Mouse (Mus musculus): Measurements from ENCODE around the gene 1810046K07Rik. TPM values are rescaled to one million over a fixed set of nuclear protein-coding genes. Genes with fewer than 3 reads are reported as not detected.

Gene 1810046K07Rik
- polyA plus RNA-seq, 1 experiment from 2014 or later, result not detected

GRCm38 (mm10) chr9:51312554-51313317, 16.0 kb downstream of the 1810046K07Rik start:
- 57% methylated on average over 18 of the region's 18 CpGs for WGBS
- DNase-seq (ENCODE audit: low spot score) (peak; percentile 73), ATAC-seq (peak; percentile 82)
- H3K36me3 ChIP-seq (ENCODE audit: control insufficient read depth, insufficient read depth, low read length), result no peaks in the 10 kb centered on the region
- 0 out of 2 replicates have a peak overlapping the region, but pooled peaks have one; percentile 27 for H3K27ac ChIP-seq (ENCODE audit: low read depth, low read length)
- H3K4me3 ChIP-seq (ENCODE audit: low read depth, low read length), result no peak overlapping the region
- no peaks in the 10 kb centered on the region for H3K27me3 ChIP-seq (replicated peaks; ENCODE audit: control insufficient read depth, insufficient read depth, low read length)
- no peak overlapping the region for H3K4me2 ChIP-seq (ENCODE audit: low read length)
- H3K9ac ChIP-seq (ENCODE audit: low read length), result no peak overlapping the region
- no peaks in the 10 kb centered on the region for H3K4me1 ChIP-seq (ENCODE audit: control insufficient read depth, insufficient read depth, low read length)
- no peaks in the 10 kb centered on the region for H3K9me3 ChIP-seq (replicated peaks; ENCODE audit: control insufficient read depth, low read length)

- Histone ChIP-seq H3K4me2 (ENCODE audit: low read length) (no peak overlapping the region), H3K36me3 (ENCODE audit: control insufficient read depth, insufficient read depth, low read length) (no peaks in the 10 kb centered on the region), H3K4me1 (ENCODE audit: control insufficient read depth, insufficient read depth, low read length) (no peaks in the 10 kb centered on the region), H3K27ac (ENCODE audit: low read depth, low read length) (no peak overlapping the region), H3K4me3 (ENCODE audit: low read depth, low read length) (no peak overlapping the region), H3K9ac (ENCODE audit: low read length) (no peak overlapping the region), H3K9me3 (replicated peaks; ENCODE audit: control insufficient read depth, low read length) (no peaks in the 10 kb centered on the region), H3K27me3 (replicated peaks; ENCODE audit: control insufficient read depth, insufficient read depth, low read length) (no peaks in the 10 kb centered on the region)
- 86% methylated on average over 7 of the region's 7 CpGs for WGBS
- ATAC-seq (no peak), DNase-seq (ENCODE audit: low spot score) (no peak)
Measured at GRCm38 (mm10) chr9:51310515-51310914, 18.2 kb downstream of the 1810046K07Rik start.

GRCm38 (mm10) chr9:51306351-51306750, 22.4 kb downstream of the 1810046K07Rik start:
- H3K9me3 ChIP-seq (replicated peaks; ENCODE audit: control insufficient read depth, low read length), result no peaks in the 10 kb centered on the region

GRCm38 (mm10) chr9:51305146-51305545, 23.6 kb downstream of the 1810046K07Rik start:
- no peak overlapping the region for H3K4me2 ChIP-seq (ENCODE audit: low read length)

More at GRCm38 (mm10) chr9:51306351-51306750, 22.4 kb downstream of the 1810046K07Rik start:
- no peak for DNase-seq (ENCODE audit: low spot score)
- Histone ChIP-seq H3K4me1 (ENCODE audit: control insufficient read depth, insufficient read depth, low read length) (no peaks in the 10 kb centered on the region), H3K4me3 (ENCODE audit: low read depth, low read length) (no peak overlapping the region), H3K27ac (ENCODE audit: low read depth, low read length) (no peak overlapping the region), H3K36me3 (ENCODE audit: control insufficient read depth, insufficient read depth, low read length) (no peaks in the 10 kb centered on the region), H3K9ac (ENCODE audit: low read length) (no peak overlapping the region), H3K27me3 (replicated peaks; ENCODE audit: control insufficient read depth, insufficient read depth, low read length) (no peaks in the 10 kb centered on the region), H3K4me2 (ENCODE audit: low read length) (no peak overlapping the region)
- ATAC-seq, result no peak
- WGBS, result 86% methylated on average over 3 of the region's 3 CpGs

GRCm38 (mm10) chr9:51303980-51304379, 24.7 kb downstream of the 1810046K07Rik start:
- no peak for ATAC-seq
- no peaks in the 10 kb centered on the region for H3K9me3 ChIP-seq (replicated peaks; ENCODE audit: control insufficient read depth, low read length)
- no peak overlapping the region for H3K4me3 ChIP-seq (ENCODE audit: low read depth, low read length)
- H3K27me3 ChIP-seq (replicated peaks; ENCODE audit: control insufficient read depth, insufficient read depth, low read length), result no peaks in the 10 kb centered on the region
- no peaks in the 10 kb centered on the region for H3K36me3 ChIP-seq (ENCODE audit: control insufficient read depth, insufficient read depth, low read length)
- no peaks in the 10 kb centered on the region for H3K4me1 ChIP-seq (ENCODE audit: control insufficient read depth, insufficient read depth, low read length)
- 85% methylated on average over 5 of the region's 5 CpGs for WGBS
- no peak overlapping the region for H3K27ac ChIP-seq (ENCODE audit: low read depth, low read length)
- no peak overlapping the region for H3K9ac ChIP-seq (ENCODE audit: low read length)
- DNase-seq (ENCODE audit: low spot score), result no peak
- no peak overlapping the region for H3K4me2 ChIP-seq (ENCODE audit: low read length)

More at GRCm38 (mm10) chr9:51305146-51305545, 23.6 kb downstream of the 1810046K07Rik start:
- H3K27me3 ChIP-seq (replicated peaks; ENCODE audit: control insufficient read depth, insufficient read depth, low read length), result no peaks in the 10 kb centered on the region
- 58% methylated on average over 3 of the region's 3 CpGs for WGBS
- H3K27ac ChIP-seq (ENCODE audit: low read depth, low read length), result peak overlapping the region; percentile 3; the same call in 1 of the 2 replicates
- no peak overlapping the region for H3K4me3 ChIP-seq (ENCODE audit: low read depth, low read length)
- no peaks in the 10 kb centered on the region for H3K9me3 ChIP-seq (replicated peaks; ENCODE audit: control insufficient read depth, low read length)
- no peak overlapping the region for H3K9ac ChIP-seq (ENCODE audit: low read length)
- H3K4me1 ChIP-seq (ENCODE audit: control insufficient read depth, insufficient read depth, low read length), result no peaks in the 10 kb centered on the region
- no peaks in the 10 kb centered on the region for H3K36me3 ChIP-seq (ENCODE audit: control insufficient read depth, insufficient read depth, low read length)
- DNase-seq (ENCODE audit: low spot score), result peak; percentile 66
- ATAC-seq, result peak; percentile 60; the same call in 1 of the 2 replicates

GRCm38 (mm10) chr9:51293541-51293940, 35.2 kb downstream of the 1810046K07Rik start:
- DNase-seq (ENCODE audit: low spot score) (no peak), ATAC-seq (no peak)
- 82% methylated on average over 8 of the region's 8 CpGs for WGBS
- H3K9me3 ChIP-seq (replicated peaks; ENCODE audit: control insufficient read depth, low read length), result no peaks in the 10 kb centered on the region
- H3K27ac ChIP-seq (ENCODE audit: low read depth, low read length), result no peak overlapping the region
- H3K4me3 ChIP-seq (ENCODE audit: low read depth, low read length), result no peak overlapping the region
- no peaks in the 10 kb centered on the region for H3K4me1 ChIP-seq (ENCODE audit: control insufficient read depth, insufficient read depth, low read length)
- H3K27me3 ChIP-seq (replicated peaks; ENCODE audit: control insufficient read depth, insufficient read depth, low read length), result no peaks in the 10 kb centered on the region
- H3K36me3 ChIP-seq (ENCODE audit: control insufficient read depth, insufficient read depth, low read length), result no peaks in the 10 kb centered on the region
- no peak overlapping the region for H3K4me2 ChIP-seq (ENCODE audit: low read length)
- H3K9ac ChIP-seq (ENCODE audit: low read length), result no peak overlapping the region

- Histone ChIP-seq H3K9ac (ENCODE audit: low read length) (no peak overlapping the region), H3K27me3 (replicated peaks; ENCODE audit: control insufficient read depth, insufficient read depth, low read length) (no peaks in the 10 kb centered on the region), H3K4me2 (ENCODE audit: low read length) (no peak overlapping the region), H3K36me3 (ENCODE audit: control insufficient read depth, insufficient read depth, low read length) (no peaks in the 10 kb centered on the region), H3K4me1 (ENCODE audit: control insufficient read depth, insufficient read depth, low read length) (no peaks in the 10 kb centered on the region), H3K27ac (ENCODE audit: low read depth, low read length) (no peak overlapping the region), H3K9me3 (replicated peaks; ENCODE audit: control insufficient read depth, low read length) (no peaks in the 10 kb centered on the region), H3K4me3 (ENCODE audit: low read depth, low read length) (no peak overlapping the region)
- DNase-seq (ENCODE audit: low spot score) (peak; percentile 94), ATAC-seq (peak; percentile 83)
- WGBS, result 41% methylated on average over 4 of the region's 4 CpGs
Measured at GRCm38 (mm10) chr9:51292674-51293073, 36.0 kb downstream of the 1810046K07Rik start.

- H3K9me3 ChIP-seq (replicated peaks; ENCODE audit: control insufficient read depth, low read length), result no peaks in the 10 kb centered on the region
- H3K4me1 ChIP-seq (ENCODE audit: control insufficient read depth, insufficient read depth, low read length), result no peaks in the 10 kb centered on the region
- no peaks in the 10 kb centered on the region for H3K27me3 ChIP-seq (replicated peaks; ENCODE audit: control insufficient read depth, insufficient read depth, low read length)
- H3K36me3 ChIP-seq (ENCODE audit: control insufficient read depth, insufficient read depth, low read length), result no peaks in the 10 kb centered on the region
- no peak overlapping the region for H3K4me3 ChIP-seq (ENCODE audit: low read depth, low read length)
- WGBS, result 61% methylated on average over 4 of the region's 4 CpGs
- H3K4me2 ChIP-seq (ENCODE audit: low read length), result no peak overlapping the region
- no peak overlapping the region for H3K27ac ChIP-seq (ENCODE audit: low read depth, low read length)
- no peak for DNase-seq (ENCODE audit: low spot score)
- no peak for ATAC-seq
- H3K9ac ChIP-seq (ENCODE audit: low read length), result no peak overlapping the region
Measured at GRCm38 (mm10) chr9:51290980-51291379, 37.7 kb downstream of the 1810046K07Rik start.

GRCm38 (mm10) chr9:51286079-51286478, 42.6 kb downstream of the 1810046K07Rik start:
- Histone ChIP-seq H3K4me3 (ENCODE audit: low read depth, low read length) (no peak overlapping the region), H3K4me1 (ENCODE audit: control insufficient read depth, insufficient read depth, low read length) (no peaks in the 10 kb centered on the region), H3K9me3 (replicated peaks; ENCODE audit: control insufficient read depth, low read length) (no peaks in the 10 kb centered on the region), H3K36me3 (ENCODE audit: control insufficient read depth, insufficient read depth, low read length) (no peaks in the 10 kb centered on the region), H3K27ac (ENCODE audit: low read depth, low read length) (no peak overlapping the region), H3K9ac (ENCODE audit: low read length) (no peak overlapping the region), H3K4me2 (ENCODE audit: low read length) (no peak overlapping the region), H3K27me3 (replicated peaks; ENCODE audit: control insufficient read depth, insufficient read depth, low read length) (no peaks in the 10 kb centered on the region)
- DNase-seq (ENCODE audit: low spot score) (no peak), ATAC-seq (no peak)
- WGBS, result 63% methylated on average over 2 of the region's 2 CpGs

Measured in forebrain, embryonic 14.5 days (tissue).